Mouse (Mus musculus) cerebellum, adult 11-12 months (tissue): Measurements from ENCODE around the gene Tcf12.

Experiments used
- DNase-seq: peaks from one replicate; pipeline ENCODE4 v3.0.0; 2022

The Tcf12 gene

DNA sequence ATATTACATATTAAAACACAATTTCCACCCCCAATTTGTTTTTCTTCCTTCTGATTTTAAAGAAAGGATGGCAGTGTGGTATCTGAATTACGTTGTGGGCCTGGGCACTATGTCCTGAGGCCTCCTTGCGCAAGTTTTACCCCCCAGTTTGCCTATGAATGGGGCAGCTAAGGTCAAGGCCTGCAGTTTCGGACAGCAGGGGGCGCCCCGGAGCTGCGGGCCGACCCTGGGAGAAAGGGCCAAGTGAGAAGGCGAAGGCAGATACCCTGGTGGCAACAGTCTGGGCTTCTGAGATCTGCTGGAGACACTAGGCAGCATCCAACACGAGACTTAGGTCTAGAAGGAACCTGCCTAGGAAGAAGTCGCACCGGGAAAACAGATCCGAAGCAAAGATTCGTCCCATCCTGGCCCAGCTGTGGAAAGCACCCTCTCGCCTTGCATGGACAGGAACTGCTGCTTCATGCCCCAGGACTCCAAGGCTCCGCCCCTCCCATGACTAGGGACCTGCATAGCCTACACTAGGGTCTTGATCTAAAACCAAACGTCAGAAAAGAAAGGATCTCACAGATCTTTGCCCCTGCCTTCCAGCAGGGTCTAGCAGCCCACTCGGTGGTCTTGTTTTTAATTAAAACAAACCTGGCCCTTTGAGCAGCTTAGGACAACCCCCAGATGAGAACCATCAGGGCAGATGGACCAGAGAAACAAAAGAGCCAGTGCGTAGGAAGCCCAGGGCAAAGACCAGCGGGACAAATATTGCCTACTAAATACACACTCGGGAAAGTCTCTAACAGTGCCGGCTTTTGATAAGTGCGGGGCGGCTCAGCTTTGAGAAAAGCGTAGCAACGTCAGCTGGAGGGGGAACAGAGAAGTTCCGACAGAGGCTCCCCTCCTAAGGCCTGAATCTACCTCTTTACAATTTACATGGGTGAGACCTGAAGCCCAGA, 279.6 kb downstream of the Tcf12 start:
- peak; percentile 45 for DNase-seq

DNA sequence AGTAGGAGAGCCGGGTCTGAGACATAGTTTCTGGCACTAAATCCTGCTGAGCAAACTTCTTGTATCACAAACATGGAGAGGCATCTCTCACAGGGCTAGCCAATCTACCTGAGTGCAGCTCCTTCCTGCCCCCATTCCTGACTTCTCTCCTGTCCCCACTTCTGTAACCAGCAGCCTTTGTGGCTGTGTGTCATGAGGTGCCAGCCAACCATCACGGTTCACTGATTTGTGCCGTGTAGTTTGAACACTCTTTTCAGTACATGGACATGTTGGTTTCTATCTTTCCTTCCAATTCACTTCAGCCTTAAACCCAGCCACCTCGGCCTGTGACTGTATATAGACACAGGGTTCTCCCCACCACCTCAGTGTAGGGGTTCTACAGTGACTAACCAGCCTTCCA, 280.7 kb downstream of the Tcf12 start:
- DNase-seq = no peak

DNA sequence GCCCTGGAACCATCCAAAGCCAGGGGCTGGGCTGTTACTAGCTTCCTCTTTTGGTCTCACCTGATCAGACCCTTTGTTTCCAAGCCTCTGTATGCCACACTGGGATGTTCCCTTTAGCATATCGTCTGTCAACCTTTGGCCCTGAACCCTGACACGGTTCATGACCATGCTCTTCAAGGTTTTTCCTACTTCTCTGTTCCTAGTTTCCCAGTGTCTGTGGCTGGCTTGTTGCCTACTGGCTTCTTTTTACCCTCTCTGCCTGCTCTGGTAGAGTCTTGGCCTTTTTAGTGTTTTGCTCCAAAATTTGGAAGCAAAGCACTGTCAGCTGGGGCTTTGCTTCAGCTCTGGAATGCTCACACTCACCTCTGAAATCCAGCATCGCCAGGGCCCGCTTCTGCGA, 281.3 kb downstream of the Tcf12 start:
- DNase-seq = no peak

DNA sequence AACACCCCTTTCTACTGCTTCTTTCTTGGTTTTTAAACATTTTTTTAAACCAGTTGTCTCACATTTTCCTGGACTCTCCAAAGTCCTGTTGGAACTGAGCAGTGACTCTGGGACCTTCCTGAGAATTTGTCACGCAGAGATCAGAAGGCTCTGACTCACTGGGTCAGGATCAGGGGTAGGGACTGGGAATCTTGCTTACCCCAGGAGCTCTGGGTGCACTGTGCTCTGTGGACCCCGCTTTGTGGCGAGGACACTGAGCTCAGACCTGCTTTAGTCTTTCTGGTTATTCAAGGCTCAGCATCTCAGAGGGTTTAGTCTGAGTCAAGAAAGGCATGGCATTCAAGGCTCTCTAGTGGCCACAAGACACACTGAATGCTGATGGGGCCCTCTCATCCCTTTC, 281.9 kb downstream of the Tcf12 start:
- DNase-seq = no peak

DNA sequence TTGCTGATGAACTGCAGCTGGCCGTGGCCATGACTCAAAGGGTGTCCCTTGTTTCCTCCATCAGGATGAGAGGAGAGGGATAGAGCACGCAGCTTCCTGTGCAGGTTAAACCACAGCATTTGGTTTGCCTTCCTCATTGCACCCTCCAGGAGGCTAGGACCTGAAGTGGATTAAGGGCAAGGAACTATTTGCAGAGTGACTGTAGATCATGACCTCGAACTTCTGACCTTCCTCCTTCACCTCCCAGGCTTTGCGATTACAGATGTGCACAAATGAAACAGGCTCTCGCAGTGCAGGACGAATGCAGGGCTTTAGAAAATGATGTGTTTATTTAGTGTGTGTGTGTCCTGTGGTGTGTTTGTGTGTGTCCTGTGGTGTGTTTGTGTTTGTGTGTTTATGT, 282.5 kb downstream of the Tcf12 start:
- DNase-seq = no peak

DNA sequence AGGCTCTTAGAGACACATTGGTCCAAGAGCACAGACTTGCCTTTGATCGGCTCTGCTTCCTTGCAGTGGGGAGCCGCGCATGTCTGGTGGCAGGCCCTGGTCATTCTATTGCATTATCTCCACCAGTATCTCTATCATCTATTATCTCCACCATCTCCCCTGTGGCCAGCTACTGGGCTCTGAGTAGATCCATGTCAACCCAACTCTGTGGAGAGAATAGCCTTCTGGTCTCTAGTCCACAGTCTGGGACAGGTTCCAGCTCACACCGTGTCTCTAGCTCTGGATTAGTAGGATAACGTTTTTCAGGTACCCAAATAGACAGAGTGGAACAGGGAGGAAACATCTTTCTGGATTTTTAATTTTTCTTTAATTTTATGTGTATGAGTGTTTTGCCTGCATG, 284.3 kb downstream of the Tcf12 start:
- DNase-seq = peak; percentile 74

DNA sequence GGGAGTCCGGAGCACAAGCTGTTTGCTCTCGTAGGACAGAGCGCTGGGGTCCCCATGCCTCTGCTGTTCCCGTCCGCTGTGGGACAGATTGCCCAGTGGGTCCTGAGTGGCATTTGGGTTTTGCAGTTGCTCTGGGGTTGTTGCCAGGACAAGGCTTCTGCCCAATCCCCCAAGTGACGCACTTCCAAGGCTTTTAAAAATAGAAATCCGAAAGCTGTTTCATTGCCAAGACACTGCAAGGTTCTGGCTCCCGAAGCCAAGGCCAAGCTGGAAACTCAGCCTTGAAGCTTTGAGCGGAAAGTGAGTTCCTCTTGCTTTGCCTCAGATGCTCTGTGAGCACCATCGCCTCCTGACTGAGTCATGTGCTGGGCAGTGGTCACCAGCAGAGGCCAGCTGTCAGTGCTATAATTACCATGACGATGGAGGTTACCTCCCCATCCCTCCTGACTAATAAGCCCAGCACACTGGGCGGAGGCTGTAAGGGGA, 285.6 kb downstream of the Tcf12 start:
- DNase-seq = peak; percentile 91

DNA sequence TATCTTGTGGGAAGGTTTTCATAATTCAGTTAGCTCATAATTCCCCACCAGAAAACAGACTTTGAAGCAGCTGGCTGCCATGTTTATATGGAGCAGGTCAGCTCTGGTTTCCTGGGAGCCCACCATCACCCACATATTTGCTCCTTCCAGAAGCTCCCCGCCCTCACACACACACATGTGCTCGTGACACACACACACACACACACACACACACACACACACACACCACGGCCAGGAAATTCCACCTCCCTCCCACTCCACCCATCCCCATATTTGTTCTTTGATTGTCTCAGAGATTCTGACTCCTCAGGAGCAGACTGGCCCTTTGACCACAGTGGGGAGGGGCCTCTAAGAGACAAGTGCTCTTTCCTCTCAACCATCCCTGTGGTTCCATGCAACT, 289.7 kb downstream of the Tcf12 start:
- DNase-seq = no peak

DNA sequence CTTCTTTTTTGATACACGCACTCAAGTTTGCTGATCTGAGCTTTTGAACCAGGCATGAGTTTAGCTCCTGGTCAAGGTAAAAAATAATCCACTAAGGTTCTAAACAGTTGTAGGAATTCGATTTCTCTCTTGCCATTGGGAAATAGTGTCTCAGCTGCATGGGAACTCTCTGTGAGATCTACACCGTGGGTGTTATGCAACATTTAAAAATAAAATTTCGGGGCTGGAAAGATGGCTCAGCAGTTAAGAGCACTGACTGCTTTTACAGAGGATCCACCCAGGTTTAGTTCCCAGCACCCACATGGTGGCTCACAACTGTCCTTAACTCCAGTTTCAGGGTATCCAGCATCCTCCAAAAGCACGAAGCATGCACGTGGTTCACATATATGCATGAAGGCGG, 293.2 kb downstream of the Tcf12 start:
- DNase-seq = no peak

DNA sequence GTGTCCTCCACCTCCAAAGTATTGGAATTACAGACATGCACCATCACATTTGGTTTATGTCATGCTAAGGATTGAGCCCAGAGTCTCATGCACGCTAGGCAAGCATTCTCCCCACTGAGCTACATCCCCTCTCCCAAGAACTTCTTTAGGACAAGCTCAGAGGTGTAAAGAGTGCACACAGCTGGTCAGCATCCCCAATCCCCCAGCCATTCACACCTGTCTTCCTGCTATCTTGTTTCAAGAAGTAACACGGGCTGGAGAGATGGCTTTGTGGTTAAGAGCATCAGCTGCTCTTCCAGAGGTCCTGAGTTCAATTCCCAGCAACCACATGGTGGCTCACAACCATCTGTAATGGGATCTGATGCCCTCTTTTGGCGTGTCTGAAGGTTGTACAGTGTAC, 295.6 kb downstream of the Tcf12 start:
- DNase-seq = no peak

DNA sequence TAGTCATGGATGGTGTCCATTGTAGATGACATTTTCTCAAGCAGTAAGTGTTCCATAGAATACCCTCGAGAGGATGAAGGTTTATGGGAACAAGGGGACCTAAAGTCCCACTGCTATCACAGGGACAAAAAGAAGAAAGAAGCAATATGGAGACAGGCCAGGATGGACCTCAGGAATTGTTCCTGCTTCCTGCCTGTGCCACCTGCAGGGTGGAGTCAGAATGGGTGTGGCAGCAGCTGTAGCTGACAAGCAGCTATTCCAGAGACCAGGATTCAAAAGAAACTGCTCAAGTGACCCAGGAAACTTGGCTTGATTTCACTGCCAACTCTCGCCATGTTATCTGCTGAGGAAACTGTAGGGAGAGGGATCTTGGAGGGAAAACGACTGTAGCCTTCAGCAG, 298.1 kb downstream of the Tcf12 start:
- DNase-seq = no peak

DNA sequence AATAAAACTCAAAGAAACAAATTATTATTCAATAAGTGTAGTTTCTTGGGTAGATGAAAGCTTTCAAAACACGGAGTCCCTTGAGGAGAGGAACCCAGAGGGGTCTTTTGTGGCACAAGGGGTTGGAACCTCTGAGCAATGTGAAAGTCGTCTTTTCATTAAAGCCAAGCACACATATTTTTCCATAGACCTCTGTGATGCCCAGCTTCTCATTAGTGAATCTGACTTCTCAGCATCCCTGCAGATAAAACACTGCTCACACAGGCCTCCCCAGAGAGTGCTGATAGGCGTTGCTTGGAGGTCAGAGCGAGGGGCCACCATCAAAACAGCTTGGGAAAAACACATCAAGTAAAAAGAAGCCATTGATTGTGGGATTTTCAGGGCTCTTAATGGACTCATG, 298.8 kb downstream of the Tcf12 start:
- DNase-seq = no peak

DNA sequence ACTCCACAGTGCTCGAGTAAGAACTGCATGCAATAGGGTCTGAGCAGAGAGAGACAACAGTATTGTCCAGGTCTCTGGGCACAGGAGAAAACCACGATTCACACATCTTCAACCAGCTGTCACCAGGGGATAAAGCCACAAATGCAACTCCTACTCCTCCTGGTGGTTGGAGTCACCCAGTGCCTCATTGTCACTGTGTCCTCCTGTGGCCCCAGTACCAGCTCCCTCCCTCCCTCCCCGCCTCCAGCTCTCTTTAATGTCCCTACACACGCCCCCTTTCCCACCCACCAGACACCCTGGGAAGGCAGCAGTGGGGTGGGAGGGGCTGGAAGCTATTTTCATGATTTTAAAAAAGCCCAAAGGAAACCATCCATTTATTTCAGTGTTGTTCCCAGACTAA, 299.3 kb downstream of the Tcf12 start:
- no peak for DNase-seq

DNA sequence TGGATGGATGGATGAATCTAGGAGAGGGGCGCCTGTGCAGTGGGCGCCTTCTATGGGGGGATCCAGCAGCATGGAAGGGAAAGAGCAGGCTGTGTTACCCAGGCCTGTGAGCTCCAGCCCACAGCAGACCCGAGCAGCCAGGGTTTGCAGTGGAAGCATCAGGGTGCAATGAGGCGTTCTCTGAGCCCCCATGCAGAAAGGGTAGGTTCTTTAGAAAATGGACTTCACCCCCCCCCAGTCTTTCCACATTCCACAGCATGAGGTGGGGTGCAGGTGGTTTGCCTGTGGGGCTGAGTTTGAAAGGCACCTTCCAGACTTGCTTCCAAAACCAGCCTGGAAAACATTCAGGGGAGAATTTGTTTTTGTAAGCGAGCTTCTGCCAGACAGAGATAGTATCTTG, 300.3 kb downstream of the Tcf12 start:
- DNase-seq = no peak

DNA sequence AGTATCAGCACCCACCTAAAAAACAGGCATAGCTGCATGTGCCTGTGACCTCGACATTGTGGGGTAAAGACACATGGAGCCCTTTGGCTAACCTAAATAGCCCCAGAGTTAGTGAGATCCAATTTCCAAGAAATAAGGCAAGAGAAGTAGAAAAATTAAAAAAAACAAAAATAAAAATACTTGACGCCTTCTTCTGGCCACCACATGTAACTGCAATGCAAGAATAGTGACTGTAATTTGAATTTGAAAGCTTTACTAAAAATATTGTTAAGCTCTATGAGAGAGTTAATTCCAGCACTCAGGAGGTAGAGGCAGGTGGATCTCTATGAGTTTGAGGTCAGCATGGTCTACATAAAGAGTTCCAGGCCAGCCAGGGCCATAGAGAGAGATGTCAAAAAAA, 300.9 kb downstream of the Tcf12 start:
- no peak for DNase-seq

DNA sequence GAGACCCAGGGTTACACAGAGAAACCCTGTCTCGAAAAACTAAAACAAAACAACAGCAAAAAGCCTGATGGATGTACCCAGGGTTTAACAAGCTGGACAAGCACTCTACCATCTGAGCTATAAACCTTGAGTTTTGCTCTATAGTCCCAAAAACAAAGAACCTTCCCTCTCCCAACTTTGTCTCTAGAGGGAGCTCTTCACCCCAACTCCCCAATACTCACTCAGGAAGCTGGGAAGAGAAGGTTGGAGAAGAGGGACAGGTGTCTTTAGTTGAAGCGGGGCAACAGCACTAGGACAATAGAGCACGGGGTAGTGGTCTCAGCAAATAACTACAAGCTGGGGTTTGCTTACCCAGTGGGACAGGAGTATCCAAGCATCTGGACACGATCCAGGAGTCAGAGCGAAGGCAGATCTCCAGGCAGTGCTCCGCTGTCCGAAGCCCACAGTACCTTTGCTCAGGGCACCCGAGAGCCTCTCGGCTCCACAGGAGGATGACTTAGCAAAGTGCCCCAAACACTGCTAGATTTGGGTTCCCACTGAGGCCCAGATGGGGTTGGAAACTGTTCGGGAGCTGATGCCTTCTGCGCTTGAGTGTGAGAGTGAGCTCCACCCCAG, 302.9 kb downstream of the Tcf12 start:
- no peak for DNase-seq

DNA sequence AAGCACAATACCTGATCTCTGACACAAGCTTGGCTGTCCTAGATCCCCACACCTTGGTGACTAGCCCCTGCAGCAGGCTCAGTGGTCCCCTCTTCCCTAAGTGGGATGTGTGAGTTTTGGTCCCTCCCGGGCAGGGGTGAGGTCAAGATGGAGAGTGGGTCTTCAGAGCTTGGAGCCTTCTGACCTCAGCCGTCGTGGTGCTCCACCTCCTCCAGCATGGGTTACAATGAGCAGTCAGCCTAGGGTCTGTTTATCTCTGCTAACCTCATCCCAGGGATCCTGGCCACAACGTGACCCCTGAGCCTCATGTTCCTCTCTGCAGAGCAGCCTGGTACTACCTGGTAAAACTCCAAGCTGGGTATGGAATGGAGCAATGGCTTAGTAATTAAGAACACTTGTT, 303.9 kb downstream of the Tcf12 start:
- DNase-seq = no peak

DNA sequence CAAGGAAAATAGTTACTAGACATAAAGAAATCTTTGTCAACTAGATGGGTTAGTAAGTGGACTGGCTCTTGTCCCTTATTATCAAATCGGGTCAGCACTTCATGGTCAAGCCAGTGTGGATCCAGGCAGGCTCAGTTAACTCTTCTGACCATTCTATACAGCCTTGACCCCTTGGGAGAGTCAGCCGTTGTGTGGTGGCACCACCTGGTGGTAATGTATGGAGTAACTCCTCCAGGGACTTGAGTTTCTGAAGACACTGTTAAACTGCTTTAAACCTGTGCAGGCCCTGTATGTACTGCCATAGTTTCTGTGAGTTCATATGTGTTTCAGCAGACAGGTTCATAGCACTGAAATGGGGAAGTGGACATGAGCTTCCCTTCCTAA, 305.3 kb downstream of the Tcf12 start:
- DNase-seq = peak; percentile 78

DNA sequence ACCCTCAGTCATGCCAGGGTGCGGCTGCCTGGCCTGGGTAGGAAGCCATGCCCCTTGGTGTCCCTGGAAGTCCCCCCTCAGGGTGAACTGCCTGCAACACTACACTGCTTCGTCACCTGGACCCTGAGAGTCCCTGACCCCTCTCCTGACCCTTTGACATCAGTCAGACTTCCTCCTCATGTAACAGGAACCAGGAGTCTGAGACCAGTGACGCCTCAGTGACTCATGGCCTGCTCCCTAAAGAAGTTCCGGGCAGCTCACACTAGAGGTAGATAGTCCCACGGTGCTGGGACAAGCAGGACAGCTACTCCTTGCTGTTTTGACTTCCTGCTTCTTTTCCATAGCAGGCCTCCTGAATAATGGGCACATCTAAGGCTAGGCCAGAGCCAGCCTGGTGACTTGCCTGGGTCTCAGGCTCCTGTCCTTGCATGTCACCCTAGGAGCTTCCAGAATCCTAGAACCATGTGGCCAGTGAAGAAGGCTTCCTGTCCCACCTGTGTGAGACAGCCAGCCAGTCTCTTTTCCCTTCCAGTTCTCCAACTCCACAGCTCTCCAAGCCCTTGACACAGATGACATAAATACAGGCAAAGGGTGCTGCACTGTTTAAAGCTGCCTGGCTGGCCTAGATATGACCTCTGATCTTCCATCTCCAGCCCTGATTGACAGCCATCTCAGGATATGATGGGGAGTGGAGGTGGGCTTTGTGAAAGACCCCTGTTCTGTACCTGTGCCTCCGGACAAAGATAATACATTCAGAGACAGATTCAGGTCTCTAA, 305.8 kb downstream of the Tcf12 start:
- no peak for DNase-seq

DNA sequence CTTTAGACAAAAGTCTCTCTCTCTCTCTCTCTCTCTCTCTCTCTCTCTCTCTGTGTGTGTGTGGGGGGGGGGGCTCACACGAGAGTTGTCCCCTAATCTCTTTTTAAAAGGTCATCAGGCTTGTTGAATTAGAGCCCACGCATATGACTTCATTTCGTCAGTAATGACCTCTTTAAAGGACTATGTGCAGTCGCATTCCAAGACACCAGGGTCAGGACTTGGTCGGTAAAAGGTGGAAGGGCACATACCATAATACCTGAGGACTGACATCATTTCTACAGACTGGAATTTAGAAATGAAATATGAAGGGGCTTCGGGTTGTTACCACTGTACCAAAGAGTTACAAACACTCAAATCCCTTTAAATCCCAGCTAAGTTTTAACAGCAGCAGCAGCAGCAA, 307.6 kb downstream of the Tcf12 start:
- DNase-seq = no peak

DNA sequence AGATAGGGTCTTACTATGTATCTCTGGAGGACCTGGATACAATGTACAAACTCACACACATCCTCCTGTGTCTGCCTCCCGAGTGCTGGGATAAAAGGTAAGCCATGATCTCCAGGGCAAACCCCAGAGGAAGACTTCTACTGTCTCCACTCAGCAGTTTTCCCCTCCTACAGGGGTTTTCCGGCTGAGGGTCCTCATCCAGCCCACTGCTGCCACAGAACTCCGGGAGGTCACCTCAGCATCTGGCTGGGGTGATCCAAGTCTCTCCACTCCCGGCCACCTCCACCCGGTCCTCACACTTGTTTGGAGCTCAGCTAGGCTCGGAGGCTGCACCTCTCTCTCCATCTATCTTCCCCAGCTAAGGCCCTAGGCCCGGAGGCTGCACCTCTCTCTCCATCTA, 308.4 kb downstream of the Tcf12 start:
- DNase-seq = no peak

DNA sequence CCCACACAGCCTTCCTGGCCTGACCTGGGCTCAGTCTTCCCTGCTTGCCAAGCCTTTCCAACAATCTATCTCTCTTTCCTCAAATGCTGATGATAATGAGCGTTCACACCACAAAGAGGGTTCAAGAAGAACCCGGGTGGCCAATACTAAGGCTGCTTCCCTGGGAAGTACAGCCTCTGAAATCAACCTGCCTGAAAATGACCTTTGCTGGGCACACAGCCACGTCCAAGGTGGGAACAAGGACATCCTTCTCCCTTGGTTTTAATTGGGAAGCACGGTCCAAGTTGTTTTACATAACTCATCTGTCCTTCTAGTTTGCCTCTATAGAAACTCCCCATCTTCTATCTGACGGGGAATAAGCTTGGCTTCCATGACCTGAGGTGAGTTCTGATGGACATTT, 312.1 kb downstream of the Tcf12 start:
- no peak for DNase-seq

DNA sequence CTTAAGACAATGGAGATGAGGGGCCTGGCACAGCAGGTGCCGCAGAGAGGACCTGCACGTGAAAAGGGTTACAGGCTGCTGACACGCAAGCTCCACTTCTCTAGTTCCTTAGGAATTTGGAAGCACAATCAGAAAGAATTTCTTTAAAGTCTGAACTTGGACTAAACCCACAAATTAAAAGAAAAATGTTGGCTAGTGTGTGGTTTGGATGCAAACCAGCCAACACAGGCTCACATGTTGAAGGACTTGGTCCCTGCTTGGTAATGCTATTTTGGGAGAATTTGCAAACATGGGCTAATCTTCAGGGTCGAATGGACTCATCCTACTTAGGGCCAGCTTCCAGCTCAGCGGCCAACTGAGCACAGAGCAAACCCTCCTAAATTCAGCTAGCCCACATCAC, 313.5 kb downstream of the Tcf12 start:
- DNase-seq = no peak
